Mouse (Mus musculus) embryonic fibroblast, embryonic 13.5 days (primary cell): Measurements from ENCODE around the gene Sgf29.

Experiments used
- CTCF ChIP-seq: IDR thresholded peaks from 2 replicates; pipeline ENCODE4 v1.5.1; 2011; ENCODE audit warnings: mild to moderate bottlenecking, control low read depth, low read length, moderate library complexity, borderline replicate concordance; ENCODE audit not compliant: insufficient read depth
- POLR2A ChIP-seq: IDR thresholded peaks from 2 replicates; pipeline ENCODE4 v1.6.1; 2011; ENCODE audit warnings: low read depth, mild to moderate bottlenecking, control low read depth, low read length, moderate library complexity

DNA sequence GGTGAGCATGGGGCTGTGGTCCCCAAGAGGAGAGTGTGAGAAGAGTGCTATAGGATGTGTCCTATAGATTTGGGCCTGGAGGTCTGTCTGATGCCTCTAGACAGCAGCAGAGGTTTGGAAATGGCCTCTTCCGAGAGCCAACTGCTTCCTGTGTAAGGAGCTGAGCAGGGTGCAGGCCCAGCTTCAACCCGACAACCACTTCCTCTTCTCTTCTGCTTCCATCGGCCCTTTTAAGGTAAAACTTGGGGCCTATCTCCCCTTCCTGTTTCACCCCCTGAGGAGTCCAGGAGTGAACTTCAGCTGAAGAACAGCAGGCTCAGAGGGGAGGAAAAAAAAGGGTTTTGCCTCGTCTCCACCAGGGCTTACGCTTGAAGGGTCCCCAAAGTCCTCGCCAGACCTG is 53.2 kb downstream of the Sgf29 start:
- no peak for TF ChIP-seq POLR2A
- TF ChIP-seq CTCF: no peak
